Mouse (Mus musculus): ENCODE data around the gene Syt14. TPM values are rescaled to one million over a fixed set of nuclear protein-coding genes. Genes with fewer than 3 reads are reported as not detected.
A peak's percentile ranks its signal among the peaks of the same experiment; 100 is the strongest.

The Syt14 gene
- total and polyA plus RNA-seq, 3 experiments = 1.8 to 2.4 TPM; not detected in 1

GRCm38 (mm10) chr1:192880130-192880529 is 155.4 kb downstream of the Syt14 start:
- no peaks in the 10 kb centered on the region for H3K36me3 ChIP-seq (ENCODE audit: control insufficient read depth in 1 of 2, insufficient read depth in 2 of 2, low read length in 2 of 2)
- no peak overlapping the region for H3K9ac ChIP-seq (ENCODE audit: control insufficient read depth, low read depth, low read length, poor library complexity, severe bottlenecking)
- H3K27ac ChIP-seq (ENCODE audit: control insufficient read depth, low read depth, low read length) = no peak overlapping the region
- no peaks in the 10 kb centered on the region for H3K27me3 ChIP-seq (ENCODE audit: control insufficient read depth in 1 of 2, insufficient read depth in 2 of 2, low read length in 2 of 2)
- TF ChIP-seq SIN3A (IDR thresholded peaks at IDR 0.05; ENCODE audit: low read length) = no peak
- no peak for TF ChIP-seq CHD1 (IDR thresholded peaks at IDR 0.05; ENCODE audit: low read depth, low read length)
- TF ChIP-seq KAT2A (conservative IDR thresholded peaks at IDR 0.05; ENCODE audit: low read depth, low read length) = no peak
- no peak for TF ChIP-seq NRF1 (IDR thresholded peaks at IDR 0.05; ENCODE audit: insufficient read depth, low read depth, low read length, poor library complexity, severe bottlenecking)
- no peak for TF ChIP-seq MYB (IDR thresholded peaks at IDR 0.05; ENCODE audit: low read depth, low read length)
- no peak for TF ChIP-seq USF1 (IDR thresholded peaks at IDR 0.05; ENCODE audit: low read depth, low read length)
- peak; percentile 3; the same call in 1 of the 2 replicates for TF ChIP-seq SMC3 (IDR thresholded peaks at IDR 0.05; ENCODE audit: low read depth, low read length)
- no peak for TF ChIP-seq MAZ (IDR thresholded peaks at IDR 0.05; ENCODE audit: low read depth, low read length)
- no peak for TF ChIP-seq ZKSCAN1 (IDR thresholded peaks at IDR 0.05; ENCODE audit: low read depth, low read length)
- TF ChIP-seq RAD21 (IDR thresholded peaks at IDR 0.05; ENCODE audit: low read depth, low read length) = peak; percentile 4; the same call in 1 of the 2 replicates
- no peak for TF ChIP-seq BHLHE40 (IDR thresholded peaks at IDR 0.05; ENCODE audit: borderline replicate concordance, low read depth, low read length)
- TF ChIP-seq E2F4 (IDR thresholded peaks at IDR 0.05; ENCODE audit: borderline replicate concordance, low read depth, low read length) = no peak
- no peak for TF ChIP-seq ZC3H11A (IDR thresholded peaks at IDR 0.05; ENCODE audit: low read depth, low read length)
- no peak for TF ChIP-seq POLR2A (IDR thresholded peaks at IDR 0.05; ENCODE audit: control insufficient read depth in 1 of 2, insufficient read depth in 1 of 2, low read depth in 1 of 2, low read length in 2 of 2, poor library complexity in 1 of 2)
- TF ChIP-seq EP300 (IDR thresholded peaks at IDR 0.05; ENCODE audit: low read depth in 1 of 2, low read length in 2 of 2) = no peak
- TF ChIP-seq CTCF (IDR thresholded peaks at IDR 0.05 in 2 of 3, conservative IDR thresholded peaks at IDR 0.05 in 1 of 3; ENCODE audit: control insufficient read depth in 1 of 3, insufficient read depth in 1 of 3, low read depth in 2 of 3, low read length in 3 of 3, poor library complexity in 1 of 3, severe bottlenecking in 1 of 3) = peak in 2 of 3 experiments; percentile 15 to 35; a peak in 2 of 6 replicates
- H3K79me2 ChIP-seq (ENCODE audit: control insufficient read depth, insufficient read depth, low read length, poor library complexity) = no peaks in the 10 kb centered on the region
- no peaks in the 10 kb centered on the region for H3K4me1 ChIP-seq (ENCODE audit: control insufficient read depth in 1 of 2, insufficient read depth in 2 of 2, low read length in 2 of 2)
- peak; percentile 20 for DNase-seq (ENCODE audit: low read depth, low spot score)
- H3K4me3 ChIP-seq (ENCODE audit: control insufficient read depth in 1 of 2, insufficient read depth in 1 of 2, low read depth in 2 of 2, low read length in 2 of 2) = no peak overlapping the region
- no peaks in the 10 kb centered on the region for H3K9me3 ChIP-seq (replicated peaks; ENCODE audit: insufficient read depth, low read length)

DNA sequence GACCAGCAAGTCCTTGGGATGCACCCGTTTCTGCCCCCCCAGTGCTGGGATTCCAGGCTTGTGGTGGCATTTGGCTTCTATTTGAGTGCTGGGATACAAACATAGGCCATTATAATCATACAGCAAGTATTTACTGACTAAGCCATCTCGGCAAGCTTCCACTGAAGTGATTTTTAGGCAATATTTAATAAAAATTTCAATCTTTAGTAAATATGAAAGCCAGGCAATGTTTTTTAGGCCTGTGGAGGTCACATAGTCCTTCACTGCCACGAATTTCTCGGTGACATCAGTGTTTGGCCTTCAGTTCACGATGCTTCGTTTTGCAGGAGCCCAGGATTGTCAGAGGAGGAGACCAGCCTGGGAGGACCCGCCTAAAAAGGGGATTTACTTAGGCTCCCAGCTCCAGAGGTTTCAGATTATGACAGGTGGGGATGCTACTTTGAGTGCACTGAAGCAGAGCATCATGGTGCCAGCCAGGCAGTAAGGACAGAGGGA is 156.4 kb downstream of the Syt14 start:
- no peak for DNase-seq (ENCODE audit: low read depth, low spot score)
- H3K27me3 ChIP-seq (ENCODE audit: control insufficient read depth in 1 of 2, insufficient read depth in 2 of 2, low read length in 2 of 2) = no peaks in the 10 kb centered on the region; a peak in 1 of 4 replicates
- H3K36me3 ChIP-seq (ENCODE audit: control insufficient read depth in 1 of 2, insufficient read depth in 2 of 2, low read length in 2 of 2) = no peaks in the 10 kb centered on the region
- H3K27ac ChIP-seq (ENCODE audit: control insufficient read depth, low read depth, low read length) = no peak overlapping the region
- no peaks in the 10 kb centered on the region for H3K9me3 ChIP-seq (replicated peaks; ENCODE audit: insufficient read depth, low read length)
- H3K79me2 ChIP-seq (ENCODE audit: control insufficient read depth, insufficient read depth, low read length, poor library complexity) = no peaks in the 10 kb centered on the region
- no peak overlapping the region for H3K4me3 ChIP-seq (ENCODE audit: control insufficient read depth in 1 of 2, insufficient read depth in 1 of 2, low read depth in 2 of 2, low read length in 2 of 2)
- TF ChIP-seq SMC3 (IDR thresholded peaks at IDR 0.05; ENCODE audit: low read depth, low read length) = no peak
- no peak for TF ChIP-seq MYC (IDR thresholded peaks at IDR 0.05; ENCODE audit: low read depth, low read length)
- no peak for TF ChIP-seq GABPA (IDR thresholded peaks at IDR 0.05; ENCODE audit: low read depth, low read length)
- TF ChIP-seq POLR2AphosphoS5 (IDR thresholded peaks at IDR 0.05; ENCODE audit: borderline replicate concordance, low read depth, low read length) = no peak
- TF ChIP-seq NELFE (IDR thresholded peaks at IDR 0.05; ENCODE audit: low read depth, low read length) = no peak
- no peak for TF ChIP-seq RCOR1 (IDR thresholded peaks at IDR 0.05; ENCODE audit: low read depth, low read length)
- TF ChIP-seq HCFC1 (IDR thresholded peaks at IDR 0.05; ENCODE audit: low read depth, low read length) = no peak
- no peak for TF ChIP-seq POLR2AphosphoS2 (IDR thresholded peaks at IDR 0.05; ENCODE audit: low read length)
- no peak for TF ChIP-seq MAZ (IDR thresholded peaks at IDR 0.05; ENCODE audit: low read depth, low read length)
- TF ChIP-seq E2F4 (IDR thresholded peaks at IDR 0.05; ENCODE audit: borderline replicate concordance, low read depth, low read length) = no peak
- no peak for TF ChIP-seq CHD2 (IDR thresholded peaks at IDR 0.05; ENCODE audit: low read length)
- no peak for TF ChIP-seq MXI1 (IDR thresholded peaks at IDR 0.05; ENCODE audit: low read depth, low read length)
- no peak overlapping the region for H3K9ac ChIP-seq (ENCODE audit: control insufficient read depth, low read depth, low read length, poor library complexity, severe bottlenecking)
- H3K4me1 ChIP-seq (ENCODE audit: control insufficient read depth in 1 of 2, insufficient read depth in 2 of 2, low read length in 2 of 2) = no peaks in the 10 kb centered on the region
